Comparison of ENCODE assay signal across 12 mouse cellular contexts in genomic region chr11:112067176-112067575, GRCm38 (mm10).
DNase-seq lines count a peak whose midpoint lies in the region; ATAC-seq and TF ChIP-seq lines count a peak whose summit lies in the region.
"Had no signal": no experiment of that assay in that cellular context is flagged by ENCODE, and none has a peak within 500 bp of the region (broad histone marks: within the 10 kb centered on the region; RNA-seq: fewer than 3 reads in every experiment).

No protein-coding gene starts in this region.

- TF ChIP-seq EP300 in liver, postnatal 0 days (IDR thresholded peaks at IDR 0.05; ENCODE audit: low read depth): no peak

- no peaks in the 10 kb centered on the region for H3K9me3 ChIP-seq in E14TG2a.4 (ENCODE audit: low read length)
- no peaks in the 10 kb centered on the region for H3K9me3 ChIP-seq in liver, postnatal 0 days (ENCODE audit: low read length)
- H3K9me3 ChIP-seq: embryonic facial prominence, embryonic 12.5 days had no signal

- H3K4me2 ChIP-seq in liver, postnatal 0 days (ENCODE audit: low read depth, low read length): no peak overlapping the region
- H3K4me2 ChIP-seq: embryonic facial prominence, embryonic 12.5 days; heart, embryonic 11.5 days; hindbrain, embryonic 12.5 days had no signal

- 62% methylated on average over 3 of the region's 3 CpGs for WGBS in liver, postnatal 0 days (ENCODE audit: insufficient replicate concordance)

- H3K27me3 ChIP-seq in E14TG2a.4 (ENCODE audit: insufficient read depth, low read length): no peaks in the 10 kb centered on the region
- no peaks in the 10 kb centered on the region for H3K27me3 ChIP-seq in liver, postnatal 0 days (ENCODE audit: insufficient read depth, low read length)
- H3K27me3 ChIP-seq: embryonic facial prominence, embryonic 12.5 days; hindbrain, embryonic 12.5 days had no signal

- no peak overlapping the region for H3K9ac ChIP-seq in liver, postnatal 0 days (replicated peaks)
- H3K9ac ChIP-seq: embryonic facial prominence, embryonic 12.5 days; hindbrain, embryonic 12.5 days had no signal

- no peak overlapping the region for H3K27ac ChIP-seq in left cerebral cortex, adult 2 months
- no peak overlapping the region for H3K27ac ChIP-seq in liver, postnatal 0 days (ENCODE audit: low read depth)
- H3K27ac ChIP-seq: embryonic facial prominence, embryonic 12.5 days; hindbrain, embryonic 12.5 days had no signal

- peak; percentile 2; the same call in 1 of the 2 replicates for TF ChIP-seq CTCF in left cerebral cortex, adult 2 months (IDR thresholded peaks at IDR 0.05)
- peak; percentile 56 for TF ChIP-seq CTCF in E14TG2a.4 (conservative IDR thresholded peaks at IDR 0.05; ENCODE audit: low read length)
- TF ChIP-seq CTCF in liver, postnatal 0 days (IDR thresholded peaks at IDR 0.05; ENCODE audit: low read depth): peak; percentile 49

- H3K36me3 ChIP-seq in E14TG2a.4 (ENCODE audit: insufficient read depth, low read length): no peaks in the 10 kb centered on the region
- H3K36me3 ChIP-seq in liver, postnatal 0 days (replicated peaks; ENCODE audit: insufficient read depth, low read length): no peaks in the 10 kb centered on the region
- H3K36me3 ChIP-seq: embryonic facial prominence, embryonic 12.5 days; hindbrain, embryonic 12.5 days had no signal

- no peak for ATAC-seq in liver, postnatal 0 days

- H3K4me3 ChIP-seq in left cerebral cortex, adult 2 months: no peak overlapping the region
- no peak overlapping the region for H3K4me3 ChIP-seq in E14TG2a.4 (replicated peaks; ENCODE audit: low read length)
- H3K4me3 ChIP-seq in liver, postnatal 0 days (ENCODE audit: low read depth, low read length): no peak overlapping the region
- H3K4me3 ChIP-seq: embryonic facial prominence, embryonic 12.5 days; hindbrain, embryonic 12.5 days had no signal

- intact Hi-C loops in left cerebral cortex, adult 2 months (cut with DNase I): no loop called here
- intact Hi-C loops in left cerebral cortex, postnatal 10 days (cut with DNase I): no loop called here

- H3K4me1 ChIP-seq in E14TG2a.4 (replicated peaks; ENCODE audit: low read depth, low read length): no peaks in the 10 kb centered on the region
- no peaks in the 10 kb centered on the region for H3K4me1 ChIP-seq in liver, postnatal 0 days (ENCODE audit: insufficient read depth)
- H3K4me1 ChIP-seq: embryonic facial prominence, embryonic 12.5 days; hindbrain, embryonic 12.5 days had no signal

- DNase-seq in left cerebral cortex, adult 2 months (ENCODE audit: extremely low spot score in 1 of 2, low spot score in 2 of 2): no peak
- DNase-seq in left cerebral cortex, postnatal 10 days (ENCODE audit: extremely low spot score in 1 of 2, low spot score in 2 of 2): no peak
- DNase-seq in NIH3T3 (ENCODE audit: low read depth): peak; percentile 14
- peak; percentile 14 for DNase-seq in liver, postnatal 0 days
- no peak for DNase-seq in spleen, postnatal 4 days (ENCODE audit: low spot score in 2 of 2)
- DNase-seq in cerebellum, adult 18-20 months: no peak
- DNase-seq: kidney, postnatal 4 days; right cerebral cortex, postnatal 14 days had no signal

Comparison
In these comparisons a context has a peak if more than half of its experiments do, and no peak if none do; other contexts are left out.
1. DNase-seq: peak in NIH3T3 (single experiment) and liver, postnatal 0 days (single experiment); none in left cerebral cortex, adult 2 months (0 of 2), left cerebral cortex, postnatal 10 days (0 of 2), spleen, postnatal 4 days (0 of 2) and cerebellum, adult 18-20 months (0 of 2).
2. CTCF ChIP-seq: peak in every context shown above with its lines; median percentile 56 in E14TG2a.4; 49 in liver, postnatal 0 days; 2 in left cerebral cortex, adult 2 months.